Comparison of ENCODE assay signal across 11 mouse cellular contexts in the genomic region with DNA sequence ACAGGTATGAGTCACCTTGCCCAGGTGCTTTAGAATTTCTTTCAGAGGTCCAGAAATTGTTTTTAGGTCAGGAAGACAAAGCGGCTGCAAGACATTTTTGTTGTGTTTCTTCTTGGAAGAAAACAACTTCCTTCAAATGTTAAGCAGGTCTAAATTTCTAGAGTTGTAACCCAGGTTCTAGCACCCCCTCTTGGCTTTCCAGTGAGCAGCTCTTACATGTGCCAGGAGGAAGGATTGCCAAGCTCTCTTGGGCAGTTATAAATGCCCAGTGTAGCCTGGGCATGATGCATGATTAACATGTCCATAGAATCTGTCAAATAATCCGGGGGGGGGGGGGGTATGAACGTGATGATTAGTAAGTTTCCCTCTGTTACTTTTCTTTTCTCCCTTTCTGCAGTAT. TPM values are rescaled to one million over a fixed set of nuclear protein-coding genes. Genes with fewer than 3 reads are reported as not detected.
DNase-seq lines count a peak whose midpoint lies in the region; ATAC-seq and TF ChIP-seq lines count a peak whose summit lies in the region.
"Had no signal": no experiment of that assay in that cellular context is flagged by ENCODE, and none has a peak within 500 bp of the region (broad histone marks: within the 10 kb centered on the region; RNA-seq: fewer than 3 reads in every experiment).

No protein-coding gene starts in this region.

- no peak for TF ChIP-seq EP300 in stomach, postnatal 0 days (optimal IDR thresholded peaks at IDR 0.05)

- H3K27ac ChIP-seq in intestine, postnatal 0 days (ENCODE audit: low read depth, low read length), result no peak overlapping the region
- H3K27ac ChIP-seq in intestine, embryonic 16.5 days (ENCODE audit: low read length), result no peak overlapping the region
- no peak overlapping the region for H3K27ac ChIP-seq in midbrain, embryonic 14.5 days (replicated peaks; ENCODE audit: low read depth, low read length)
- H3K27ac ChIP-seq in midbrain, embryonic 15.5 days, result no peak overlapping the region
- no peak overlapping the region for H3K27ac ChIP-seq in stomach, postnatal 0 days (replicated peaks)
- H3K27ac ChIP-seq: lung, embryonic 15.5 days had no signal

- H3K27me3 ChIP-seq in intestine, postnatal 0 days (replicated peaks; ENCODE audit: control insufficient read depth, insufficient read depth, low read length), result no peaks in the 10 kb centered on the region
- no peaks in the 10 kb centered on the region for H3K27me3 ChIP-seq in intestine, embryonic 16.5 days (replicated peaks; ENCODE audit: control insufficient read depth, insufficient read depth, low read length)
- H3K27me3 ChIP-seq in midbrain, embryonic 14.5 days (ENCODE audit: control insufficient read depth, insufficient read depth, low read length), result no peaks in the 10 kb centered on the region
- H3K27me3 ChIP-seq in midbrain, embryonic 15.5 days (replicated peaks), result no peaks in the 10 kb centered on the region
- H3K27me3 ChIP-seq in stomach, postnatal 0 days (ENCODE audit: control insufficient read depth, insufficient read depth, low read length), result no peaks in the 10 kb centered on the region
- H3K27me3 ChIP-seq: lung, embryonic 15.5 days had no signal

- H3K4me1 ChIP-seq in intestine, postnatal 0 days (replicated peaks; ENCODE audit: control insufficient read depth, insufficient read depth, low read length), result no peaks in the 10 kb centered on the region
- H3K4me1 ChIP-seq in intestine, embryonic 16.5 days (ENCODE audit: control insufficient read depth, insufficient read depth, low read length), result peaks cover 3% of the 10 kb centered on the region; the same call in 1 of the 2 replicates
- no peaks in the 10 kb centered on the region for H3K4me1 ChIP-seq in midbrain, embryonic 14.5 days (ENCODE audit: control insufficient read depth, insufficient read depth, low read length)
- no peaks in the 10 kb centered on the region for H3K4me1 ChIP-seq in midbrain, embryonic 15.5 days
- H3K4me1 ChIP-seq in stomach, postnatal 0 days (replicated peaks; ENCODE audit: control insufficient read depth, insufficient read depth), result no peaks in the 10 kb centered on the region
- H3K4me1 ChIP-seq: lung, embryonic 15.5 days had no signal

- TF ChIP-seq CTCF in intestine, postnatal 0 days (IDR thresholded peaks at IDR 0.05; ENCODE audit: low read depth), result peak; percentile 73
- peak; percentile 72 for TF ChIP-seq CTCF in stomach, postnatal 0 days (IDR thresholded peaks at IDR 0.05; ENCODE audit: low read depth)

- H3K4me2 ChIP-seq in intestine, postnatal 0 days (replicated peaks; ENCODE audit: low read depth), result no peak overlapping the region
- no peak overlapping the region for H3K4me2 ChIP-seq in intestine, embryonic 16.5 days (ENCODE audit: low read depth, low read length)
- H3K4me2 ChIP-seq in midbrain, embryonic 14.5 days (ENCODE audit: low read length), result no peak overlapping the region
- H3K4me2 ChIP-seq in midbrain, embryonic 15.5 days, result no peak overlapping the region
- no peak overlapping the region for H3K4me2 ChIP-seq in stomach, postnatal 0 days (replicated peaks; ENCODE audit: low read depth)
- H3K4me2 ChIP-seq: lung, embryonic 15.5 days had no signal

- DNase-seq in midbrain, embryonic 14.5 days, result peak; percentile 20
- DNase-seq in adipocyte (ENCODE audit: low spot score), result peak; percentile 81
- DNase-seq in stomach, postnatal 0 days (ENCODE audit: low spot score), result no peak
- no peak for DNase-seq in thymus, adult 18-20 months
- DNase-seq: cerebellum, postnatal 14 days; right cerebral cortex, postnatal 25 days had no signal

- no peaks in the 10 kb centered on the region for H3K9me3 ChIP-seq in intestine, postnatal 0 days (ENCODE audit: control insufficient read depth)
- H3K9me3 ChIP-seq in intestine, embryonic 16.5 days (ENCODE audit: control insufficient read depth, low read length), result no peaks in the 10 kb centered on the region
- no peaks in the 10 kb centered on the region for H3K9me3 ChIP-seq in midbrain, embryonic 14.5 days (ENCODE audit: control insufficient read depth, low read length)
- no peaks in the 10 kb centered on the region for H3K9me3 ChIP-seq in midbrain, embryonic 15.5 days
- H3K9me3 ChIP-seq in stomach, postnatal 0 days (ENCODE audit: control insufficient read depth, low read length), result no peaks in the 10 kb centered on the region
- H3K9me3 ChIP-seq: lung, embryonic 15.5 days had no signal

- WGBS in intestine, postnatal 0 days, result 45% methylated on average over 3 of the region's 3 CpGs
- 60% methylated on average over 3 of the region's 3 CpGs for WGBS in intestine, embryonic 16.5 days
- WGBS in midbrain, embryonic 14.5 days, result 55% methylated on average over 3 of the region's 3 CpGs
- 59% methylated on average over 3 of the region's 3 CpGs for WGBS in midbrain, embryonic 15.5 days
- 52% methylated on average over 3 of the region's 3 CpGs for WGBS in stomach, postnatal 0 days

- H3K36me3 ChIP-seq in intestine, postnatal 0 days (ENCODE audit: control insufficient read depth, insufficient read depth), result no peaks in the 10 kb centered on the region
- no peaks in the 10 kb centered on the region for H3K36me3 ChIP-seq in intestine, embryonic 16.5 days (ENCODE audit: control insufficient read depth, insufficient read depth, low read length)
- no peaks in the 10 kb centered on the region for H3K36me3 ChIP-seq in midbrain, embryonic 14.5 days (ENCODE audit: control insufficient read depth, insufficient read depth, low read length)
- no peaks in the 10 kb centered on the region for H3K36me3 ChIP-seq in midbrain, embryonic 15.5 days (replicated peaks)
- H3K36me3 ChIP-seq in stomach, postnatal 0 days (ENCODE audit: control insufficient read depth, insufficient read depth, low read length), result no peaks in the 10 kb centered on the region
- H3K36me3 ChIP-seq: lung, embryonic 15.5 days had no signal

- H3K9ac ChIP-seq in intestine, postnatal 0 days (ENCODE audit: low read depth, low read length), result no peak overlapping the region
- no peak overlapping the region for H3K9ac ChIP-seq in intestine, embryonic 16.5 days (ENCODE audit: low read depth, low read length)
- H3K9ac ChIP-seq in midbrain, embryonic 14.5 days (replicated peaks; ENCODE audit: low read length), result no peak overlapping the region
- H3K9ac ChIP-seq in midbrain, embryonic 15.5 days, result no peak overlapping the region
- no peak overlapping the region for H3K9ac ChIP-seq in stomach, postnatal 0 days (ENCODE audit: low read length)
- H3K9ac ChIP-seq: lung, embryonic 15.5 days had no signal

- no peak overlapping the region for H3K4me3 ChIP-seq in intestine, postnatal 0 days (ENCODE audit: low read depth, low read length)
- H3K4me3 ChIP-seq in intestine, embryonic 16.5 days (ENCODE audit: low read length), result no peak overlapping the region
- no peak overlapping the region for H3K4me3 ChIP-seq in midbrain, embryonic 14.5 days (replicated peaks; ENCODE audit: low read depth, low read length)
- no peak overlapping the region for H3K4me3 ChIP-seq in midbrain, embryonic 15.5 days
- H3K4me3 ChIP-seq in stomach, postnatal 0 days (ENCODE audit: low read depth, low read length), result no peak overlapping the region
- H3K4me3 ChIP-seq: lung, embryonic 15.5 days had no signal

- no peak for ATAC-seq in intestine, postnatal 0 days
- ATAC-seq in intestine, embryonic 16.5 days, result no peak
- no peak for ATAC-seq in midbrain, embryonic 14.5 days (ENCODE audit: low FRiP score, low TSS enrichment)
- no peak for ATAC-seq in midbrain, embryonic 15.5 days (replicated peaks)
- no peak for ATAC-seq in stomach, postnatal 0 days (ENCODE audit: low FRiP score, low TSS enrichment)
- ATAC-seq: midbrain, embryonic 16.5 days had no signal

RNA-seq across cellular contexts. Expression of a gene that starts 12.0 kb away (rescaled TPM):
- 14.8 and 14.9 TPM in 2 replicates for polyA plus RNA-seq in intestine, postnatal 0 days (2015; fragmentation: Nextera tagmentation; extraction: Ambion mirVana)
- 22.7 and 23.5 TPM in 2 replicates for polyA plus RNA-seq in intestine, embryonic 16.5 days (2015; fragmentation: Nextera tagmentation; extraction: Ambion mirVana)
- polyA plus RNA-seq in midbrain, embryonic 14.5 days (2014; fragmentation: Nextera tagmentation; extraction: Ambion mirVana), result 39.5 and 45.8 TPM in 2 replicates
- 51.5 and 53.4 TPM in 2 replicates for polyA plus RNA-seq in midbrain, embryonic 15.5 days (2015; fragmentation: Nextera tagmentation; extraction: Ambion mirVana)
- polyA plus RNA-seq in stomach, postnatal 0 days (2015; fragmentation: Nextera tagmentation; extraction: Ambion mirVana), result 17.1 and 20.3 TPM in 2 replicates

RNA-seq across cellular contexts. Expression of a gene that starts 16.7 kb away (rescaled TPM):
- 26.7 and 33.5 TPM in 2 replicates for polyA plus RNA-seq in intestine, postnatal 0 days (2015; fragmentation: Nextera tagmentation; extraction: Ambion mirVana)
- 22.4 and 24.5 TPM in 2 replicates for polyA plus RNA-seq in intestine, embryonic 16.5 days (2015; fragmentation: Nextera tagmentation; extraction: Ambion mirVana)
- 8.0 and 18.4 TPM in 2 replicates for polyA plus RNA-seq in midbrain, embryonic 14.5 days (2014; fragmentation: Nextera tagmentation; extraction: Ambion mirVana)
- 22.6 and 23.3 TPM in 2 replicates for polyA plus RNA-seq in midbrain, embryonic 15.5 days (2015; fragmentation: Nextera tagmentation; extraction: Ambion mirVana)
- 31.3 and 42.4 TPM in 2 replicates for polyA plus RNA-seq in stomach, postnatal 0 days (2015; fragmentation: Nextera tagmentation; extraction: Ambion mirVana)

RNA-seq across cellular contexts. Expression of a gene that starts 26.1 kb away (rescaled TPM):
- polyA plus RNA-seq in intestine, postnatal 0 days (2015; fragmentation: Nextera tagmentation; extraction: Ambion mirVana), result 831 and 858 TPM in 2 replicates
- polyA plus RNA-seq in intestine, embryonic 16.5 days (2015; fragmentation: Nextera tagmentation; extraction: Ambion mirVana), result 838 and 894 TPM in 2 replicates
- 653 and 777 TPM in 2 replicates for polyA plus RNA-seq in midbrain, embryonic 14.5 days (2014; fragmentation: Nextera tagmentation; extraction: Ambion mirVana)
- 476 TPM in 2 replicates for polyA plus RNA-seq in midbrain, embryonic 15.5 days (2015; fragmentation: Nextera tagmentation; extraction: Ambion mirVana)
- 1,008 and 1,055 TPM in 2 replicates for polyA plus RNA-seq in stomach, postnatal 0 days (2015; fragmentation: Nextera tagmentation; extraction: Ambion mirVana)

RNA-seq across cellular contexts. Expression of a gene that starts 26.1 kb away (rescaled TPM):
- 503 and 513 TPM in 2 replicates for polyA plus RNA-seq in intestine, postnatal 0 days (2015; fragmentation: Nextera tagmentation; extraction: Ambion mirVana)
- polyA plus RNA-seq in intestine, embryonic 16.5 days (2015; fragmentation: Nextera tagmentation; extraction: Ambion mirVana), result 533 and 550 TPM in 2 replicates
- 497 and 604 TPM in 2 replicates for polyA plus RNA-seq in midbrain, embryonic 14.5 days (2014; fragmentation: Nextera tagmentation; extraction: Ambion mirVana)
- polyA plus RNA-seq in midbrain, embryonic 15.5 days (2015; fragmentation: Nextera tagmentation; extraction: Ambion mirVana), result 467 and 476 TPM in 2 replicates
- polyA plus RNA-seq in stomach, postnatal 0 days (2015; fragmentation: Nextera tagmentation; extraction: Ambion mirVana), result 497 TPM in 2 replicates

RNA-seq across cellular contexts. Expression of a gene that starts 38.0 kb away (rescaled TPM):
- polyA plus RNA-seq in intestine, postnatal 0 days (2015; fragmentation: Nextera tagmentation; extraction: Ambion mirVana), result 157 and 160 TPM in 2 replicates
- 193 and 220 TPM in 2 replicates for polyA plus RNA-seq in intestine, embryonic 16.5 days (2015; fragmentation: Nextera tagmentation; extraction: Ambion mirVana)
- 417 and 541 TPM in 2 replicates for polyA plus RNA-seq in midbrain, embryonic 14.5 days (2014; fragmentation: Nextera tagmentation; extraction: Ambion mirVana)
- polyA plus RNA-seq in midbrain, embryonic 15.5 days (2015; fragmentation: Nextera tagmentation; extraction: Ambion mirVana), result 630 and 639 TPM in 2 replicates
- 164 TPM in 2 replicates for polyA plus RNA-seq in stomach, postnatal 0 days (2015; fragmentation: Nextera tagmentation; extraction: Ambion mirVana)

Comparison
In these comparisons a context has a peak if more than half of its experiments do, and no peak if none do; other contexts are left out.
1. DNase-seq: peak in midbrain, embryonic 14.5 days (single experiment) and adipocyte (single experiment); none in stomach, postnatal 0 days (single experiment) and thymus, adult 18-20 months (0 of 2).